Mouse (Mus musculus) lung, adult 2 months (tissue): ENCODE measurements around the gene Nav2. TPM values are rescaled to one million over a fixed set of nuclear protein-coding genes. Genes with fewer than 3 reads are reported as not detected.

ENCODE experiments used
- DNase-seq: peaks from one replicate; pipeline ENCODE4 v3.0.0; 2022
- H3K4me1 ChIP-seq: fragments of 200-500 bp; 2 replicates; pipeline ENCODE4 v1.6.1; 2011; ENCODE audit warnings: low read length; ENCODE audit not compliant: control insufficient read depth, insufficient read depth
- H3K4me3 ChIP-seq: fragments of 200-500 bp; replicated peaks from 2 replicates; pipeline ENCODE3; 2011; ENCODE audit warnings: low read depth, mild to moderate bottlenecking, control low read depth, low read length; ENCODE audit errors: extremely low read depth
- CTCF ChIP-seq: fragments of 200-500 bp; IDR thresholded peaks from 2 replicates; pipeline ENCODE4 v1.5.1; 2011; ENCODE audit warnings: mild to moderate bottlenecking, low read length, control low read depth; ENCODE audit not compliant: insufficient read depth
- POLR2A ChIP-seq: fragments of 200-500 bp; IDR thresholded peaks from 2 replicates; pipeline ENCODE4 v1.6.1; 2011; ENCODE audit warnings: low read depth, mild to moderate bottlenecking, control low read depth, low read length, borderline replicate concordance; ENCODE audit errors: extremely low read depth
- whole genome bisulfite sequencing: fragments of 180-500 bp; shearing (Covaris S2); methylation state at CpG from one replicate; pipeline ENCODE4 v1.1.7; 2018; 5-methylcytosine and 5-hydroxymethylcytosine counted together
- polyA plus RNA-seq: library from polyadenylated mRNA; depleted of rRNA; stranded (reverse); fragments of >200 nt; gene quantifications from 2 replicates; pipeline ENCODE4 v1.2.3, GENCODE M21; 2012

The Nav2 gene
- polyA plus RNA-seq, 1 experiment: 33.9 TPM

DNA sequence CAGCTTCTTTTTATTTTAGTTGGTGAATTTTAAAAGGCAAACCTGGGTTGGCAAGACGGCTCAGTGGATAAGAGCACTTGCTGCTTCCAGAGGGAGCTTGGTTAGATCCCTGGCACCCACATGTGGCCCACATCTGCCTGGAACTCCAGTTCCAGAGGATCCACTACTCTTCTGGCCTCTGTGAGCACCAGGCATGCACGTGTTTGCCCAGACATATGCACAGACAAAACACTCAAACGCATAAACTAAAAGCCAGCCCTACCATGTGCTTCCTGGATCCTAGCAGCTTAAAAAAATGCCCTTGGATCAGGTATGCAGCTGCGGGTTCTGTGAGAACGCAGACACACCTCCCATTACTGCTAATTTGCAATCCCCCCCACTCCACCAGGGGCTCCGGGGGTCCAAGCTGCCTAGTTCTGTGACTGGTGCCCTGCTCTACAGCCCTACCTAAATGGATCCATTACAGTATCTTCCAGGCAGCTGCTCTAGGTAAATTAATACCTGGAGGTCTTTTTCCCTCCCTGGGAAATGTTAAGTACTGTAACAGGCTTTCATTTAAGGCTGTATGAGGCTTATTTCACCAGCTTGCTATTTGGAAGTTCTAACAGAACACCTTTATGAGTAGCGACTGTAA is 603.4 kb downstream of the Nav2 start:
- Histone ChIP-seq H3K4me1 (no peaks in the 10 kb centered on the region), H3K4me3 (no peak overlapping the region)
- DNase-seq: no peak
- 52% methylated on average over 7 of the region's 7 CpGs for WGBS
- TF ChIP-seq CTCF: no peak
- no peak for TF ChIP-seq POLR2A

DNA sequence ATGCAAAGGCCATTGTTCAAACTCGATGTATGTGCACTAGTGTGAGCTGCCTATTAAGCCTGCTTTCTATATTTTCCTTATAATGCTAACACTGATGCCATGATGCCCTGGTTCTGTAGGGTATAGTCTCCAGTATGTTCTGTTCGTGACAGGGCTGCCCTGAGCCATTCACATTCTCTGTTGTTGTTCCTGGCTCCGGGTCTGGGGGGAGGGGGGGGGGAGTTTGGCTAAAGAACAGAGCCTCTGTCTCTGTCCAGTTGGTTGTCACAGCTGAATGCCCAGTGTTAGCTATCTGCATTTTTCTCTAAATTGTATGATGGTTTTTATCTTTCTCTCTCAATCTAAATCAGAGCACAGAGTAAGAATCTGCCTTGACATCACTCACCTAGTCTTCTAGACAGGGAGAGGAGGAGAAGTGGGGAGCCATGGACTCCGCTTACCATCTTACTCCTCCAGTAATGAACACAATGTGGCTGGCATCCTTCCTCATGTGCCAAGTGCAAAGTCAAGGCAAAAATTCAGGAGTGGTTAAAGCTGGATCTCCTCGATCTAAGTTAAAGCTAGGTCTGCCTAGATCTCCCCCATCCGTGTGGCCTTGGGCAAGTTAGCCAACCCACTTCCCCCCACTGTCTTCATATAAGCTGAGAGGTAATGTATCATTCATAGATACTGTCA is 605.4 kb downstream of the Nav2 start:
- TF ChIP-seq POLR2A (no peak), CTCF (no peak)
- no peak for DNase-seq
- Histone ChIP-seq H3K4me1 (no peaks in the 10 kb centered on the region), H3K4me3 (no peak overlapping the region)
- WGBS: 73% methylated on average over 6 of the region's 6 CpGs

DNA sequence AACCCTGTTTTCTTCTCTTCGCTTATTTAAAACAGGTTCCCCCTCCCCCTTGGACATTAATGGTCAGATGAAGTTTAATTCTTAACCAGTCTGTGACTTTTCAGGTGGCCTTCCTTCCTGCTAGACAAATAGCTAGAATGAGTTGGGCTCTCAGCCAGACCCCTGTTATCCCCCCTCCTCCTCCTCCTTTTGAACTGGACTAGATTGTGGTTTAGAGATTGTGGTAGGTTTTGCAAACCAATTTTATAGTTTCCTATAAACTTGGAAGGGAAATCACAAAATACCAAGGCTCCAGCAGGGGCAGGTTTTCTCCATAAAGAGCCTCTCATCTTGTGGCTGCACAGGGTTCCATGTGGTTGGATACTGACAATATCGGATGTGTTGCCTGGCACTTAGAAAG is 606.5 kb downstream of the Nav2 start:
- TF ChIP-seq POLR2A: no peak
- TF ChIP-seq CTCF: no peak
- H3K4me3 ChIP-seq: no peak overlapping the region
- no peaks in the 10 kb centered on the region for H3K4me1 ChIP-seq
- WGBS: 60% methylated on average over 2 of the region's 2 CpGs
- DNase-seq: no peak

DNA sequence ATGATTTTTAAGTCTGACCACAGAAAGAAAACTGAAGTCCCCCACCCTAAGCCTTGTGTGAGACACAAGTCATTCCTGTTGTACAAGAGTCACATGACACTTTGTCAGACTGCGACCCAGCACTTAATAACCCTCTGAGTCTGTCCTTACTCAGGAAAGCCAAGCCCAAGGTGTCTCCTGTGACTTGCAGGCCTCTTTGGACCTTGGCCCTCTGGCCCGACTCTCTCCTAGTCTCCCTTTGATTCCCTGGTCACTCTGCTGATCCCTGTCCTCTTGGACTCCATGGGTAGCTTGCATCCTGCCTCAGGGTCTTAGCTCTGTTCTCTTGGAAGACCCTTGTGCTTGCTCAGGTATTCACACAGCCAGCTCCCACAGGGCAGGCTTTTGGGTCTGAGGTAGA is 612.0 kb downstream of the Nav2 start:
- no peak for DNase-seq
- H3K4me1 ChIP-seq: peaks cover 6% of the 10 kb centered on the region; the same call in 1 of the 2 replicates
- TF ChIP-seq CTCF (no peak), POLR2A (no peak)
- 68% methylated on average over 2 of the region's 2 CpGs for WGBS
- H3K4me3 ChIP-seq: no peak overlapping the region

DNA sequence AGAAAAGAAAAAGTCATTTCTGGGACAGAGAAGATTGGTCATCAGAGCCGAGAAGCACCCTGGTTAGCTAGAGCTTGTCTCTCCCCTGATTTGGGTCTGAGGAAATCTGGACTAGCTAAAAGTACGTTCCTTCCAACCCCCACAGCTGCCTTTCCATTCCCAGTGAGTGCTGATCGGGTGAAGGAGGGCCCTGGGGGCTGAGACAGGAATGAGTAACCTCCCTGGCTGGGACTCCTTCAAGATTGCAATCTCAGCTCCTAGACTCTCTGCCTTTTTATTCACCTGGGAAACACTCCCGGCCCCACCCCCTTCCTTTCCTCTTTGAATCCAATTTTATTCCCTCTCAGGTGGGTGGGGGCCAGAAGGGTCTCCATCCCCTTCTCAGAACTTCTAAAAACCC is 612.8 kb downstream of the Nav2 start:
- Histone ChIP-seq H3K4me3 (no peak overlapping the region), H3K4me1 (peaks cover 6% of the 10 kb centered on the region; the same call in 1 of the 2 replicates)
- TF ChIP-seq POLR2A: no peak
- no peak for TF ChIP-seq CTCF
- no peak for DNase-seq
- WGBS: 39% methylated on average over 4 of the region's 4 CpGs

DNA sequence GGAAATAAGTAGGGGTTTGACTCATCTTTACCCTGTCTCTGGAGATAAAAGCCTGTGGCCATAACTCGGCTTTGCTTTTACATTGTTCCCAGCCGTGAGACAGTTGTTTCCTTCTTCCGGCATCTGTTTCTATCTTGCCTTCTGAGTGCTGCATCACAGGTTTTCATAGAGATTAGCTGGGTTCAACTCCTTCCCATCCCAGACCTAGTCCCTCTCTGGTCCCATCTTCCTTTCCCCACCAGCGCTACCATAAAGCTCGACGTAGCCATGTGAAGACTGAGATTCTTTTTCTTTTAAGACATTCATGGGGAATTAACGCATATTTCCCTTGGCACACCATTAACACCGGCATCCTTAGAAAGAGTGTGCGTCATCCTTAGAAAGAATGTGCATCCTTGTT is 613.5 kb downstream of the Nav2 start:
- no peak for DNase-seq
- TF ChIP-seq POLR2A (no peak), CTCF (no peak)
- Histone ChIP-seq H3K4me3 (no peak overlapping the region), H3K4me1 (peaks cover 6% of the 10 kb centered on the region; the same call in 1 of the 2 replicates)
- WGBS: 9% methylated on average over 9 of the region's 9 CpGs

DNA sequence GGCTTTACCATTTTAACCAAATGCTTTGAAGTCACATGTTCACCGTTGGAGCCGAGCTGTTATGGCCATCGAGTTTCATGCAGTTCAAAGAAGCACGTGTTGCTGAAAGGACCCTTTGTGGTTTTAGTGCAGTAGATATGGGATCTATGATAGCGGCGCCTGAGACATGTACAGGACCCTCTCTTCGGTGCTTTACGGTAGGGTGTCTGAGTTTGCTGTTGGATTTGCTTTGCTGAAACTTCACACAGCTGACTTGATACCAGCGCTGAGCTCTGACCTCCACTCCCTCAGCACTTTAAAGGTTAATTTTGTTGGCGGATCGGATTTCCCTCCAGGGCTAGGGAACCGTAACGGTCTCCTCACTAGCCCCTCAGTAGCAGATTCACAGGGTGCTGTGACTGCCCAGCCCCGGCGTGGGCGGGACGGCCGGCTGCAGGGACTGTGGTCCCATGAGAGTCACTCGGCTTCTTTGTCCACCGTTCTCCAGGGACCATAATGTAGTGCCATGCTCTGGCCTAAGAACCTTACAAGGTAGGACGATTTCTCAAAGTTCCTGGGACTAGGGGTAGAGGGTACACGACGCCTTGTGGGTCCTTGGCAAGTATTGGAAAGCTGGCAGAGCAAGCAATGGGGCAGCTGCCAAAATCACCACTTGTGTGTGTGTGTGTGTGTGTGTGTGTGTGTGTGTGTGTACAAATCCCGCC is 614.0 kb downstream of the Nav2 start:
- 9% methylated on average over 24 of the region's 24 CpGs for WGBS

DNA sequence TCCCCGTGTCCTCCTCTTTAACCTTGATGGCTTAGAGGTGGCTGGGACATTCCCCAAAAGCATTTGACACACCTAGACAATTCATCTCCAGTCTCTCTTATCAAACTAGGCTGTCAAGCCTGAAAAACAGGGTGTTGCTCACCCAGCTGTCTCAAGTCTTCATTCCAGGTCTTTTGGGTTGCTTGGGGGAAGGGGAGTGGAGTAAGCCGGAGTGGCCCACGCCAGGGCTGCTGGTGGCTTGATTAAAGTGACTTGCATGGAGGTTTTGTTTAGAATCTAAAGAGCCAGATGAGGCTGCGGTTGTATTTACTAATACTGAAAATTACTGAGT is 614.6 kb downstream of the Nav2 start:
- no peak overlapping the region for H3K4me3 ChIP-seq
- DNase-seq: no peak
- TF ChIP-seq CTCF (no peak), POLR2A (no peak)
- peaks cover 6% of the 10 kb centered on the region; the same call in 1 of the 2 replicates for H3K4me1 ChIP-seq
- WGBS: 30% methylated on average over 4 of the region's 4 CpGs

More for the DNA sequence above, 614.0 kb downstream of the Nav2 start:
- peak overlapping the region; percentile 48 for H3K4me3 ChIP-seq
- TF ChIP-seq POLR2A (no peak), CTCF (no peak)
- H3K4me1 ChIP-seq: peaks cover 6% of the 10 kb centered on the region; the same call in 1 of the 2 replicates
- peak; percentile 37 for DNase-seq

DNA sequence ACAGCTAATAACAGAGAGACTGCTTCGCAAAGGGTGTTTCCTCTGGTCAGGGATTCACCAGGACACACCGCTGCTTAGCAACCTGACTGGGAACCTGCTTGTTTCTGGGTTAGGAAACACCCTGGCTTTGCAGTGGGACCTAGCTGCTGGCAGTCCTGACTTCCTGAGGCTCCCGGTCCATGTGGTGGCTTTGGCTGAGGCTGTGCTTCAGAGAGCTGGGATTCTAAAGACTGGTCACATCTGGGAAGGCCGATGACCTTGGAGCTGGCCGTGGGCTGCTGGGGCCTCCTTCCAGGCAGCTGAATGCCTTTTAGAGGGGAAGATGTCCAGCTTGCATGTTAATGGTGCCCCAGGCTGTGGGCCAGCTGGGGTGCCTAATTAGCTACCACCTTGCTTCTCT is 615.2 kb downstream of the Nav2 start:
- H3K4me1 ChIP-seq: peaks cover 6% of the 10 kb centered on the region; the same call in 1 of the 2 replicates
- DNase-seq: no peak
- H3K4me3 ChIP-seq: no peak overlapping the region
- 51% methylated on average over 5 of the region's 5 CpGs for WGBS
- TF ChIP-seq CTCF (no peak), POLR2A (no peak)

DNA sequence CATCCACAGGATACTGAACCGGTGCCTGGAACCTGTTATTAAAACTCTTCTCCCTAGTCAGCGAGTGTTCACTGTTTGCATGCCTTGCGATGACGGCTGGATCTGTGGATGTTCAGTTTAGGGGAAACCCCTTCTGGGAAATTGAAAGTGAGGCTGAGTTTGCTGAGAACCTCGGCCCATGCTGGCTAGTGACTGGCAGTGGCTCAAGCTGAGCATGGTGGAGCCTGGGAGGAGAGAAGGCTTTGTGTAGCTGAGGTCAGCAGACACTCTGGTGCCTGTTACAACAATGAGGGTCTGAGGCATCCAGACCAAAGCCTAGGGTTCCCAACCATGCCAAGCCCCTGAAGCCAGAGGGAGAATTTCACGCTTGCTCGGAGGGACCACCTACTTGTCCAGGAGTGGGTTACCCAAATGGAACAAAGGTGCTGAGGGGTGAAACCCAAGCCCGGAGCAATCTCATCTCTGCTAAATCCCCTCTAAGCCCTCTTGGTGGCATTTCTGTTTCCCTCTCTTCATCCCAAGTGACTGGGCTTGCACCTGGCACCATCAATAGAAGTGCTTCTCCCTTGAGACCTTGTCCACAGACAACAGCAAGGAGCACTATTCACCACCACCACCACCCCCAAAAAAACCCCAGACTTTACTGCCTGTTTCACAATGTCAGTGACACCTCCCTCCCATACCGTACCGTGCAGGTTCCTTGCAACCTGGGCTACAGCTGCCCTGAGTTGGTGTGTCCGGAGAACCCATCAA is 617.0 kb downstream of the Nav2 start:
- WGBS: 66% methylated on average over 11 of the region's 11 CpGs
- no peak for DNase-seq
- Histone ChIP-seq H3K4me3 (no peak overlapping the region), H3K4me1 (peaks cover 6% of the 10 kb centered on the region; the same call in 1 of the 2 replicates)
- TF ChIP-seq CTCF (no peak), POLR2A (no peak)
